Mouse (Mus musculus) liver, embryonic 14.5 days (tissue): ENCODE data around the gene Ephb3. TPM values are rescaled to one million over a fixed set of nuclear protein-coding genes. Genes with fewer than 3 reads are reported as not detected.

ENCODE experiments used
- ATAC-seq: fragments of 200-750 bp; cut with Nextera tagmentation; 2 replicates; pipeline ENCODE4 v1.8.0; 2017; ENCODE audit warnings: moderate number of reproducible peaks, mild to moderate bottlenecking, moderate library complexity; ENCODE audit not compliant: insufficient read depth
- DNase-seq, 3 experiments: peaks; one replicate each; pipeline ENCODE4 v3.0.0-alpha.2; 2012 to 2013; ENCODE audit warnings: low read depth in 3 of 3, low spot score in 3 of 3
- H3K27ac ChIP-seq: fragments of 300-500 bp; sonication (generic); 2 replicates; pipeline ENCODE4 v1.5.1; 2014; ENCODE audit warnings: moderate library complexity, mild to moderate bottlenecking, control low read depth, inconsistent platforms
- H3K27me3 ChIP-seq: fragments of 300-500 bp; sonication (generic); 2 replicates; pipeline ENCODE4 v1.6.1; 2014; ENCODE audit warnings: mild to moderate bottlenecking, low read length, moderate library complexity; ENCODE audit not compliant: control insufficient read depth, insufficient read depth
- H3K36me3 ChIP-seq: fragments of 300-500 bp; sonication (generic); replicated peaks from 2 replicates; pipeline ENCODE4 v1.6.1; 2014; ENCODE audit warnings: low read depth; ENCODE audit not compliant: control insufficient read depth, insufficient read depth
- H3K4me1 ChIP-seq, 2 experiments: fragments of 200-500 bp in 1 of 2; fragments of 300-500 bp in 1 of 2; sonication (generic) in 1 of 2; replicated peaks; 2 replicates each; pipeline ENCODE4 v1.6.1; 2012 to 2014; ENCODE audit warnings: antibody characterized with exemption in 1 of 2, inconsistent platforms in 1 of 2, low read length in 1 of 2; ENCODE audit not compliant: control insufficient read depth in 2 of 2, insufficient read depth in 2 of 2
- H3K4me2 ChIP-seq: fragments of 300-500 bp; sonication (generic); 2 replicates; pipeline ENCODE4 v1.6.1; 2014; ENCODE audit warnings: low read depth, mild to moderate bottlenecking, control low read depth, moderate library complexity
- H3K4me3 ChIP-seq, 2 experiments: fragments of 200-500 bp in 1 of 2; fragments of 300-500 bp in 1 of 2; sonication (generic) in 1 of 2; 2 replicates each; pipeline ENCODE4 v1.5.1; 2012 to 2014; ENCODE audit warnings: low read depth in 2 of 2, low read length in 2 of 2, mild to moderate bottlenecking in 2 of 2, control low read depth in 1 of 2, inconsistent platforms in 1 of 2, moderate library complexity in 1 of 2; ENCODE audit not compliant: insufficient read depth in 1 of 2
- H3K9ac ChIP-seq: fragments of 300-500 bp; sonication (generic); replicated peaks from 2 replicates; pipeline ENCODE4 v1.6.1; 2014; ENCODE audit warnings: mild to moderate bottlenecking, control low read depth, moderate library complexity
- H3K9me3 ChIP-seq: fragments of 300-500 bp; sonication (generic); 2 replicates; pipeline ENCODE4 v1.6.1; 2016; ENCODE audit warnings: low read length, mixed read lengths; ENCODE audit not compliant: control insufficient read depth
- CTCF ChIP-seq: IDR thresholded peaks from 2 replicates; pipeline ENCODE4 v1.5.1; 2016; ENCODE audit warnings: antibody characterized with exemption, low read depth, control low read depth
- EP300 ChIP-seq: IDR thresholded peaks from 2 replicates; pipeline ENCODE4 v1.6.1; 2016; ENCODE audit warnings: antibody characterized with exemption, low read depth
- WGBS: fragments of 180-500 bp; shearing (Covaris S2); extraction: QIAGEN DNeasy Blood & Tissue Kit; methylation state at CpG from one replicate; pipeline ENCODE4 v1.1.7; 2014; ENCODE audit not compliant: insufficient replicate concordance; 5-methylcytosine and 5-hydroxymethylcytosine counted together
- polyA plus RNA-seq, 2 experiments: library from polyadenylated mRNA; depleted of rRNA in 1 of 2; stranded (reverse) in 1 of 2; unstranded in 1 of 2; fragments of >200 nt; fragmentation: Nextera tagmentation in 1 of 2; extraction: Ambion mirVana in 1 of 2; gene quantifications; 2 replicates each; pipeline versions ENCODE4 v1.2.1 to v1.2.3; 2012 to 2014

Gene Ephb3
- polyA plus RNA-seq, 2 experiments = 0.47 to 0.48 TPM

DNA sequence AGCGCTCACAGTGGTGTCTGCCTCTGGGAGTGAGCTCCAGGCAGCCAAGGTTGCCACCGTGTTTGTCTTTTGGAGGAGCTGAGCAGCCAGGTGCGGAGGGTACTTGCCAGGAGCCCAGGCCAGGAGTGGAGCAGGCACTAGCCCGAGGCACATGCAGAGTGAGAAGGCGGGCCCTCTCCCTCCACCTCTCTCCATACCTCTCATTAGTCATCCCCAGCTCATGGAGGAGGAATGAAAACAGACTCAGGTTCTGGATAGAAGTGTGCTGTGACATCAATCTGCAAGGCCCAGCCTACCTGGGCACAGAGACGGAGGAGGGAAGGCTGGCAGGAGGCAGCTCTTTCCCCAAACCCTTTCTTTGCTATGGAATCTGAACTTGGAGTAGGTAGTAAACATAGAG is 22.1 kb downstream of the Ephb3 start:
- Histone ChIP-seq H3K4me1 (no peaks in the 10 kb centered on the region), H3K27me3 (no peaks in the 10 kb centered on the region), H3K9ac (no peak overlapping the region), H3K4me2 (no peak overlapping the region), H3K27ac (no peak overlapping the region), H3K36me3 (no peaks in the 10 kb centered on the region), H3K9me3 (no peaks in the 10 kb centered on the region), H3K4me3 (no peak overlapping the region)
- 51% methylated on average over 6 of the region's 6 CpGs for WGBS
- ATAC-seq (no peak), DNase-seq (no peak)
- no peak for TF ChIP-seq EP300
- no peak for TF ChIP-seq CTCF

DNA sequence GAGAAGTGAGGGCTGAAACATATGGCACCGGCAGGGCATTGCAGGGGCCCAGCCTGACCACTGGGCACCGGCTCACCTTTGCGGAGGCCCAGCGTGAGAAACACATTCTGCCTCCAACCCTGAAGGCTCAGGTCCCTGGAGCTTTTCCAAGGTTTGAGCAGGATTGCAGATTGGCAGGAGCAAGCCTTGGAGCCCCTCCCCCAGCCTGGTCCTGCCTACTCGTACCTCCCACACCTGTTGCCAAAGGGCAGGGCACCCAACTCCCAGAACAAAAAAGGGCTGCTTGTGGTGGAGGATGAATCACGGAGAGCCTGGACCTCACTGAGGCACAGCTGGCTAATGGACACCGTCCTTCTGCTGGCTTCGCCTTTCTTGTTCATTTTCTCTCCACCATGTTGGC is 30.6 kb downstream of the Ephb3 start:
- ATAC-seq = no peak
- Histone ChIP-seq H3K4me3 (no peak overlapping the region), H3K4me2 (no peak overlapping the region), H3K27me3 (no peaks in the 10 kb centered on the region), H3K4me1 (no peaks in the 10 kb centered on the region; a peak in 1 of 4 replicates), H3K9ac (no peak overlapping the region), H3K9me3 (no peaks in the 10 kb centered on the region), H3K36me3 (no peaks in the 10 kb centered on the region), H3K27ac (no peak overlapping the region)
- DNase-seq = no peak
- WGBS = 58% methylated on average over 8 of the region's 8 CpGs
- TF ChIP-seq EP300 (no peak), CTCF (no peak)

DNA sequence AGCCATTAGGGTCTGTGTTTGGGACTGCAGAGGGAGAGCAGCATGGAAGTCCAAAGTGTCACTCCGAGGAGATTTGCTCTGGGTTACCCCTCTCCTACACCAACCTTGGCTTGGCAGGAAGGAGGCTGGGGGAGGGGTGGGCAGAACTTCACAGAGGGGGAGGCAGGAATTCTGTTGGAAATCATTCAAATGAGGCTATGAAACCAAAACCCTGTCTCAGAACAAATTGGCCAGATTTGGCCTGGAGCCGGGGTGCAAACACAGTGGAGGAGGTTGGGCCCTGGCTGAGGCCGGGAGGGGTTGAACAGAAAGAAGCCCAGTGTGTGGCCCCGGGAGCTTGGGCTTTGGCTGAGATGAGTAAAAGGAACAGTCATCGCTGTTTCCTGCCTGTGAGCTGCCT is 34.2 kb downstream of the Ephb3 start:
- Histone ChIP-seq H3K9ac (no peak overlapping the region), H3K4me3 (no peak overlapping the region), H3K36me3 (no peaks in the 10 kb centered on the region), H3K27ac (no peak overlapping the region), H3K4me1 (no peaks in the 10 kb centered on the region; a peak in 1 of 4 replicates), H3K9me3 (no peaks in the 10 kb centered on the region), H3K27me3 (no peaks in the 10 kb centered on the region), H3K4me2 (no peak overlapping the region)
- 22% methylated on average over 5 of the region's 5 CpGs for WGBS
- DNase-seq (no peak), ATAC-seq (no peak)
- TF ChIP-seq CTCF = no peak
- TF ChIP-seq EP300 = no peak

DNA sequence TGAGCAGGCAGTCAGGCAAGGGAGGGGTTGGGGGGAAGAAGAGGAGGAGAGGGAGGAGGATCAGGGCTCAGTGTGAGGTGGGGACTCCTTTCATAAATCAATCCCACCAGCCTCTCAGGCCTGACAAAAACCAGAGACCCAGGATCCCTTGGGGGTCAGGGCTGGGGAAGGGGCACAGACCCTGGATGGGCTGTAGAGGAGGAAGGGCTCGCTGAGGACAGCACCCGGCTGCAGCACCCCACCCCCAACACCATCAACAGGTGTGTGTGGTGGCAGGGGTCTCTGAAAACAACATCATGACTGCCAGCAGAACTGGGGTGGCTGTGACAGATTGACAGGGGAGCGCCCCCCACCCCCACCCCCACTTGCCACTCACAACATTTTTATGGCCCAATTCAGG is 36.0 kb downstream of the Ephb3 start:
- Histone ChIP-seq H3K9me3 (no peaks in the 10 kb centered on the region), H3K36me3 (no peaks in the 10 kb centered on the region), H3K4me2 (no peak overlapping the region), H3K4me1 (no peaks in the 10 kb centered on the region; a peak in 1 of 4 replicates), H3K4me3 (no peak overlapping the region), H3K27me3 (peaks cover 4% of the 10 kb centered on the region), H3K9ac (no peak overlapping the region), H3K27ac (no peak overlapping the region)
- DNase-seq = no peak
- ATAC-seq = no peak
- TF ChIP-seq EP300 (no peak), CTCF (no peak)
- WGBS = 46% methylated on average over 3 of the region's 3 CpGs

DNA sequence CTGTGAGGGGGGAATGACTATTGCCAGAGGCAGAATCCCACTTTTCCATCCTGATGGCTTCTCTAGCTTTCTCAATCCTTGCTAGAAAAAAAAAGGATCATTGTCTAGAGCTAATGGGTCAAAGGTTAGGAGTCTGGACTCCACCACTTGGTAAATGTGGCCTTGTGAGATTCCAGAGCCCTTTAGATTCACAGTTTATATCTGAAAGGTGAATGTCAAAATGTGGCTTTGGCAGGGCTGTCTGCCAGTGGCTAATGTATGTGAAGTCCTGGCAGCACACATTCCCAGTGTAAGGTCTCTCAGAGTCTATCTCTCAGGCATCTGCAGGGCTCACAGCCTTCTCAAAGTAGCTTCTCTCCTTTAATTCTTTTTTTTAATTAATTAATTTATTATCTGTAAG is 36.5 kb downstream of the Ephb3 start:
- Histone ChIP-seq H3K4me2 (no peak overlapping the region), H3K27ac (no peak overlapping the region), H3K9me3 (no peaks in the 10 kb centered on the region), H3K27me3 (peaks cover 9% of the 10 kb centered on the region), H3K4me1 (no peaks in the 10 kb centered on the region; a peak in 1 of 4 replicates), H3K4me3 (no peak overlapping the region), H3K36me3 (no peaks in the 10 kb centered on the region), H3K9ac (no peak overlapping the region)
- ATAC-seq (no peak), DNase-seq (no peak)
- TF ChIP-seq EP300 (no peak), CTCF (no peak)

DNA sequence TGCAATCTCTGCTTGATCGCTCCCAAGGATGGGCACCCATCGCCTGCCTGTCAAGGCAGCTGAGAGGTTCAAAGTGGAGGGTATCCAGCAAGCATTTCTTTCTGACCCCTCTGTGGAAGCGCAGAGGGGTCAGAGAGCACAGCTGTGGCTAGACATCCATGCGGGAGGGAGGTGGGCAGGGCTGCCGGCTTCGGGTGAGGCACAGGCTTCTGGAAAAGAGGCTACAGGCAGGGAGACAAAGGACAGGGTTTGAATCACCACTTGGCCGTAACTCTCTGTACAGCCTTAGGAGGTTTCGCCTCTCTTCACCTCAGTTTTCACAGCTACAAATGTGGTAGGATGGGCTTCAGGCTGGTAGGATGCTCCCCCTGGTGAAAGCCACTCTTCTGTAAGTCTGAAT is 38.4 kb downstream of the Ephb3 start:
- Histone ChIP-seq H3K27me3 (peaks cover 28% of the 10 kb centered on the region), H3K4me1 (no peaks in the 10 kb centered on the region; a peak in 1 of 4 replicates), H3K4me3 (no peak overlapping the region), H3K36me3 (no peaks in the 10 kb centered on the region), H3K9me3 (no peaks in the 10 kb centered on the region), H3K27ac (no peak overlapping the region), H3K4me2 (no peak overlapping the region), H3K9ac (no peak overlapping the region)
- DNase-seq = no peak
- WGBS = 55% methylated on average over 8 of the region's 8 CpGs
- TF ChIP-seq EP300 = no peak
- no peak for TF ChIP-seq CTCF
- ATAC-seq = no peak
